ENCODE assay signal across 8 mouse cellular contexts in genomic region chr8:95331720-95332436, GRCm38 (mm10). TPM values are rescaled to one million over a fixed set of nuclear protein-coding genes. Genes with fewer than 3 reads are reported as not detected.
DNase-seq lines count a peak whose midpoint lies in the region; ATAC-seq lines count a peak whose summit lies in the region.

Gene Zfp319, minus strand, starts transcription at chr8:95331950.
Gene Usb1, plus strand, starts transcription at chr8:95332284.

- H3K4me3 ChIP-seq in forebrain, embryonic 10.5 days, result peak within 1 kb of the TSS; percentile 89
- H3K4me3 ChIP-seq in heart, embryonic 16.5 days (ENCODE audit: low read length), result peak within 1 kb of the TSS; percentile 94
- H3K4me3 ChIP-seq in liver, embryonic 15.5 days (replicated peaks), result peak within 1 kb of the TSS; percentile 78
- H3K4me3 ChIP-seq in neural tube, embryonic 12.5 days, result peak within 1 kb of the TSS; percentile 85

- WGBS in forebrain, embryonic 10.5 days, result under 1% methylated on average over 64 of the region's 80 CpGs
- under 1% methylated on average over 75 of the region's 80 CpGs for whole genome bisulfite sequencing in heart, embryonic 16.5 days
- WGBS in liver, embryonic 15.5 days (ENCODE audit: insufficient replicate concordance), result under 1% methylated on average over 74 of the region's 80 CpGs
- 1% methylated on average over 73 of the region's 80 CpGs for WGBS in neural tube, embryonic 12.5 days

- H3K27ac ChIP-seq in forebrain, embryonic 10.5 days, result peak within 1 kb of the TSS; percentile 96
- H3K27ac ChIP-seq in heart, embryonic 16.5 days (ENCODE audit: low read length), result peak within 1 kb of the TSS; percentile 99
- peak within 1 kb of the TSS; percentile 93 for H3K27ac ChIP-seq in liver, embryonic 15.5 days (replicated peaks)
- peak within 1 kb of the TSS; percentile 97 for H3K27ac ChIP-seq in neural tube, embryonic 12.5 days

- peaks cover 34% of the 10 kb centered on the region for H3K4me1 ChIP-seq in forebrain, embryonic 10.5 days
- peaks cover 16% of the 10 kb centered on the region for H3K4me1 ChIP-seq in heart, embryonic 16.5 days (ENCODE audit: control insufficient read depth, insufficient read depth, low read length)
- H3K4me1 ChIP-seq in liver, embryonic 15.5 days (replicated peaks), result peaks cover 30% of the 10 kb centered on the region
- peaks cover 33% of the 10 kb centered on the region for H3K4me1 ChIP-seq in neural tube, embryonic 12.5 days

- peaks cover 50% of the 10 kb centered on the region for H3K36me3 ChIP-seq in forebrain, embryonic 10.5 days (replicated peaks)
- H3K36me3 ChIP-seq in heart, embryonic 16.5 days (ENCODE audit: control insufficient read depth, insufficient read depth), result peaks cover 38% of the 10 kb centered on the region
- H3K36me3 ChIP-seq in liver, embryonic 15.5 days (replicated peaks), result peaks cover 31% of the 10 kb centered on the region
- peaks cover 27% of the 10 kb centered on the region for H3K36me3 ChIP-seq in neural tube, embryonic 12.5 days

- ATAC-seq in CD4-positive, CD25-positive, alpha-beta regulatory T cell, adult 4 months, result peak; percentile 89
- ATAC-seq in heart, embryonic 16.5 days (replicated peaks; ENCODE audit: extremely low read depth, insufficient read depth, low FRiP score), result peak; percentile 96
- ATAC-seq in liver, embryonic 15.5 days (ENCODE audit: insufficient read depth), result peak; percentile 90
- peak; percentile 92 for ATAC-seq in neural tube, embryonic 12.5 days (ENCODE audit: low FRiP score, low read depth)

- peaks cover 3% of the 10 kb centered on the region; the same call in 1 of the 2 replicates for H3K9me3 ChIP-seq in forebrain, embryonic 10.5 days
- peaks cover 3% of the 10 kb centered on the region; the same call in 1 of the 2 replicates for H3K9me3 ChIP-seq in heart, embryonic 16.5 days (replicated peaks; ENCODE audit: control insufficient read depth, low read length)
- H3K9me3 ChIP-seq in liver, embryonic 15.5 days (replicated peaks), result no peaks in the 10 kb centered on the region
- H3K9me3 ChIP-seq in neural tube, embryonic 12.5 days, result no peaks in the 10 kb centered on the region

- H3K4me2 ChIP-seq in heart, embryonic 16.5 days (ENCODE audit: low read depth, low read length), result peak within 1 kb of the TSS; percentile 90
- H3K4me2 ChIP-seq in liver, embryonic 15.5 days, result peak within 1 kb of the TSS; percentile 94
- H3K4me2 ChIP-seq in neural tube, embryonic 12.5 days (replicated peaks), result peak within 1 kb of the TSS; percentile 89

- peak; percentile 77 for DNase-seq in c-Kit-negative CD71-positive TER-119-positive erythroid progenitor cells, embryonic 14.5 days (ENCODE audit: low read depth, low spot score)
- peak; percentile 96 for DNase-seq in forebrain, embryonic 10.5 days (ENCODE audit: extremely low spot score, low spot score)
- peak; percentile 95 to 97 for DNase-seq in kidney, postnatal 36 days
- DNase-seq in telencephalon, adult 2 months (ENCODE audit: low read depth, low spot score), result peak; percentile 72

- peaks cover 7% of the 10 kb centered on the region for H3K27me3 ChIP-seq in forebrain, embryonic 10.5 days (ENCODE audit: poor library complexity, severe bottlenecking)
- H3K27me3 ChIP-seq in heart, embryonic 16.5 days (ENCODE audit: control insufficient read depth, insufficient read depth, low read length), result no peaks in the 10 kb centered on the region
- H3K27me3 ChIP-seq in liver, embryonic 15.5 days, result no peaks in the 10 kb centered on the region
- no peaks in the 10 kb centered on the region for H3K27me3 ChIP-seq in neural tube, embryonic 12.5 days (replicated peaks)

- H3K9ac ChIP-seq in heart, embryonic 16.5 days (ENCODE audit: low read length), result peak within 1 kb of the TSS; percentile 98
- peak within 1 kb of the TSS; percentile 74 for H3K9ac ChIP-seq in liver, embryonic 15.5 days
- peak within 1 kb of the TSS; percentile 93 for H3K9ac ChIP-seq in neural tube, embryonic 12.5 days

RNA-seq across cellular contexts. Expression of gene Zfp319, which starts in this region (rescaled TPM):
- 1 to 10 TPM; 3.7 to 5.0 TPM for polyA plus RNA-seq in CD4-positive, CD25-positive, alpha-beta regulatory T cell, adult 4 months (2017; shearing (Covaris generic))
- 10.6 and 10.7 TPM in 2 replicates for polyA plus RNA-seq in forebrain, embryonic 10.5 days (2016; fragmentation: Nextera tagmentation; extraction: Ambion mirVana)
- 6.4 and 6.6 TPM in 2 replicates for polyA plus RNA-seq in heart, embryonic 16.5 days (2015; fragmentation: Nextera tagmentation; extraction: Ambion mirVana)
- polyA plus RNA-seq in liver, embryonic 15.5 days (2015; fragmentation: Nextera tagmentation; extraction: Ambion mirVana), result 0.89 and 1.2 TPM in 2 replicates
- 19.8 and 20.5 TPM in 2 replicates for polyA plus RNA-seq in neural tube, embryonic 12.5 days (2016; fragmentation: Nextera tagmentation; extraction: Ambion mirVana)

RNA-seq across cellular contexts. Expression of gene Usb1, which starts in this region (rescaled TPM):
- polyA plus RNA-seq in CD4-positive, CD25-positive, alpha-beta regulatory T cell, adult 4 months (2017; shearing (Covaris generic)), result 10 to 100 TPM; 57.2 to 69.8 TPM
- polyA plus RNA-seq in forebrain, embryonic 10.5 days (2016; fragmentation: Nextera tagmentation; extraction: Ambion mirVana), result 50.5 and 53.1 TPM in 2 replicates
- polyA plus RNA-seq in heart, embryonic 16.5 days (2015; fragmentation: Nextera tagmentation; extraction: Ambion mirVana), result 32.4 and 32.8 TPM in 2 replicates
- 11.4 and 11.7 TPM in 2 replicates for polyA plus RNA-seq in liver, embryonic 15.5 days (2015; fragmentation: Nextera tagmentation; extraction: Ambion mirVana)
- 36.4 and 39.2 TPM in 2 replicates for polyA plus RNA-seq in neural tube, embryonic 12.5 days (2016; fragmentation: Nextera tagmentation; extraction: Ambion mirVana)

Comparison
In these comparisons a context has a peak if more than half of its experiments do, and no peak if none do; other contexts are left out.
1. Peak in every context shown above with its lines: DNase-seq, ATAC-seq, H3K4me3 ChIP-seq and H3K27ac ChIP-seq.